Mouse (Mus musculus): ENCODE data around the gene Terf2ip. TPM values are rescaled to one million over a fixed set of nuclear protein-coding genes. Genes with fewer than 3 reads are reported as not detected.

Terf2ip gene
- polyA plus RNA-seq, 1 experiment from 2014 or later: 29.9 TPM

Other genes with a start within 250 kb of the Terf2ip start
- 205 and 225 TPM in 2 replicates for gene Cfdp1, start 157.1 kb upstream of the Terf2ip start, polyA plus RNA-seq (2016; fragmentation: Nextera tagmentation; extraction: Ambion mirVana)
- 10.3 TPM in 2 replicates for gene Tmem170, start 134.6 kb upstream of the Terf2ip start, polyA plus RNA-seq (2016; fragmentation: Nextera tagmentation; extraction: Ambion mirVana)
- 2.1 and 2.9 TPM in 2 replicates for gene Chst5, start 101.0 kb upstream of the Terf2ip start, polyA plus RNA-seq (2016; fragmentation: Nextera tagmentation; extraction: Ambion mirVana)
- 26.7 TPM in 2 replicates for gene Tmem231, start 77.5 kb upstream of the Terf2ip start, polyA plus RNA-seq (2016; fragmentation: Nextera tagmentation; extraction: Ambion mirVana)
- gene Gabarapl2, start 70.7 kb upstream of the Terf2ip start, polyA plus RNA-seq (2016; fragmentation: Nextera tagmentation; extraction: Ambion mirVana): 235 and 259 TPM in 2 replicates
- gene Adat1, start 19.1 kb upstream of the Terf2ip start, polyA plus RNA-seq (2016; fragmentation: Nextera tagmentation; extraction: Ambion mirVana): 13.1 and 15.9 TPM in 2 replicates
- gene Kars, start 75 bp upstream of the Terf2ip start, polyA plus RNA-seq (2016; fragmentation: Nextera tagmentation; extraction: Ambion mirVana): 245 and 265 TPM in 2 replicates
- 0.26 and 0.76 TPM in 2 replicates for gene Gm6793, start 3.6 kb downstream of the Terf2ip start, polyA plus RNA-seq (2016; fragmentation: Nextera tagmentation; extraction: Ambion mirVana)